Mouse (Mus musculus): ENCODE data around the gene Cd248. TPM values are rescaled to one million over a fixed set of nuclear protein-coding genes. Genes with fewer than 3 reads are reported as not detected.

Gene Cd248
- total RNA-seq, 1 experiment from 2014 or later = 12.7 TPM

- no peak for DNase-seq
Observed at GRCm38 (mm10) chr19:5052166-5052822, 15.6 kb upstream of the Cd248 start.

- DNase-seq = no peak
Observed at GRCm38 (mm10) chr19:5052853-5053252, 15.0 kb upstream of the Cd248 start.

- peak; percentile 67 for DNase-seq
Observed at GRCm38 (mm10) chr19:5053909-5054308, 14.0 kb upstream of the Cd248 start.

GRCm38 (mm10) chr19:5056251-5056650, 11.6 kb upstream of the Cd248 start:
- DNase-seq = no peak

GRCm38 (mm10) chr19:5057876-5058775, 9.8 kb upstream of the Cd248 start:
- no peak for DNase-seq

- DNase-seq = no peak
Observed at GRCm38 (mm10) chr19:5058801-5059771, 8.8 kb upstream of the Cd248 start.

GRCm38 (mm10) chr19:5060365-5061330, 7.2 kb upstream of the Cd248 start:
- no peak for DNase-seq

GRCm38 (mm10) chr19:5062041-5062440, 5.8 kb upstream of the Cd248 start:
- DNase-seq = no peak

- no peak for DNase-seq
Observed at GRCm38 (mm10) chr19:5062446-5062845, 5.4 kb upstream of the Cd248 start.

GRCm38 (mm10) chr19:5065104-5065503, 2.8 kb upstream of the Cd248 start:
- DNase-seq = no peak

- no peak for DNase-seq
Observed at GRCm38 (mm10) chr19:5067040-5067799, 658 bp upstream of the Cd248 start.

GRCm38 (mm10) chr19:5068570-5069234, 824 bp downstream of the Cd248 start:
- no peak for DNase-seq

GRCm38 (mm10) chr19:5069486-5069885, 1.6 kb downstream of the Cd248 start:
- no peak for DNase-seq

- no peak for DNase-seq
Observed at GRCm38 (mm10) chr19:5069978-5070377, 2.1 kb downstream of the Cd248 start.

- DNase-seq = no peak
Observed at GRCm38 (mm10) chr19:5071077-5071476, 3.2 kb downstream of the Cd248 start.

- DNase-seq = peak; percentile 75
Observed at GRCm38 (mm10) chr19:5071545-5072369, 3.9 kb downstream of the Cd248 start.

GRCm38 (mm10) chr19:5072389-5073019, 4.6 kb downstream of the Cd248 start:
- no peak for DNase-seq

- DNase-seq = peak; percentile 59
Observed at GRCm38 (mm10) chr19:5073028-5073427, 5.2 kb downstream of the Cd248 start.

Measured in adrenal gland, postnatal 25 days (tissue).